Mouse (Mus musculus): ENCODE measurements around the gene Plekhg1. TPM values are rescaled to one million over a fixed set of nuclear protein-coding genes. Genes with fewer than 3 reads are reported as not detected.

Gene Plekhg1
- total and polyA plus RNA-seq, 3 experiments = 0.60 to 0.97 (median 0.68) TPM

GRCm38 (mm10) chr10:3693699-3694280 lies 46.4 kb upstream of the Plekhg1 start:
- in situ Hi-C loops (cut with MboI; ENCODE audit: low pct_ligation_motif_present, low pct_unique_long_range_greater_than_20kb, low sequenced_read_pairs) (no loop called here), dilution Hi-C loops (cut with MboI; ENCODE audit: extremely low pct_ligation_motif_present, extremely low pct_unique_long_range_greater_than_20kb, low sequenced_read_pairs) (no loop called here)
- Histone ChIP-seq H3K27ac (ENCODE audit: insufficient read depth, low read depth) (no peak overlapping the region), H3K79me2 (replicated peaks; ENCODE audit: control insufficient read depth, extremely low read depth, insufficient read depth, poor library complexity, severe bottlenecking) (no peaks in the 10 kb centered on the region), H3K4me3 (replicated peaks in 1 of 3; ENCODE audit: low read depth in 2 of 3, low read length in 2 of 3, poor library complexity in 1 of 3) (no peak overlapping the region), H3K4me2 (ENCODE audit: insufficient read depth, low read depth, poor library complexity, severe bottlenecking) (no peak overlapping the region), H3K27me3 (replicated peaks) (no peaks in the 10 kb centered on the region), H3K4me1 (ENCODE audit: control insufficient read depth in 1 of 2, insufficient read depth in 2 of 2) (no peaks in the 10 kb centered on the region), H3K9me3 (replicated peaks; ENCODE audit: low read length) (no peaks in the 10 kb centered on the region), H3K9ac (ENCODE audit: insufficient read depth, low read depth) (no peak overlapping the region), H3K36me3 (replicated peaks in 1 of 2; ENCODE audit: control insufficient read depth in 1 of 2, insufficient read depth in 1 of 2, low read length in 1 of 2) (no peaks in the 10 kb centered on the region)
- TF ChIP-seq RCOR1 (conservative IDR thresholded peaks at IDR 0.05; ENCODE audit: low read depth, low read length) (no peak), MAX (IDR thresholded peaks at IDR 0.05; ENCODE audit: low read length) (no peak), MXI1 (IDR thresholded peaks at IDR 0.05; ENCODE audit: low read depth, low read length) (no peak), POLR2A (IDR thresholded peaks at IDR 0.05; ENCODE audit: low read depth, low read length) (no peak), JUND (conservative IDR thresholded peaks at IDR 0.05; ENCODE audit: low read depth, low read length) (no peak), BHLHE40 (IDR thresholded peaks at IDR 0.05; ENCODE audit: low read depth, low read length) (no peak), MAFK (IDR thresholded peaks at IDR 0.05; ENCODE audit: insufficient replicate concordance, low read length) (no peak), MAZ (IDR thresholded peaks at IDR 0.05; ENCODE audit: low read depth, low read length) (no peak), MEF2A (IDR thresholded peaks at IDR 0.05; ENCODE audit: borderline replicate concordance, low read depth, low read length) (no peak), GABPA (IDR thresholded peaks at IDR 0.05; ENCODE audit: insufficient replicate concordance, low read depth, low read length) (no peak), HCFC1 (IDR thresholded peaks at IDR 0.05; ENCODE audit: low read depth, low read length) (no peak), UBTF (IDR thresholded peaks at IDR 0.05; ENCODE audit: low read depth, low read length) (no peak), MYC (IDR thresholded peaks at IDR 0.05; ENCODE audit: low read depth, low read length) (no peak), PAX5 (IDR thresholded peaks at IDR 0.05; ENCODE audit: low read length) (no peak), ZNF384 (IDR thresholded peaks at IDR 0.05; ENCODE audit: low read depth, low read length) (no peak), CTCF (conservative IDR thresholded peaks at IDR 0.05 in 1 of 2, IDR thresholded peaks at IDR 0.05 in 1 of 2; ENCODE audit: low read depth in 2 of 2, low read length in 2 of 2) (no peak)
- no peak for DNase-seq (ENCODE audit: extremely low read depth)

GRCm38 (mm10) chr10:3695332-3695905 lies 44.7 kb upstream of the Plekhg1 start:
- no peaks in the 10 kb centered on the region for H3K4me1 ChIP-seq (ENCODE audit: control insufficient read depth in 1 of 2, insufficient read depth in 2 of 2)
- no peak overlapping the region for H3K4me3 ChIP-seq (replicated peaks in 1 of 3; ENCODE audit: low read depth in 2 of 3, low read length in 2 of 3, poor library complexity in 1 of 3)
- in situ Hi-C loops (cut with MboI; ENCODE audit: low pct_ligation_motif_present, low pct_unique_long_range_greater_than_20kb, low sequenced_read_pairs) (no loop called here), dilution Hi-C loops (cut with MboI; ENCODE audit: extremely low pct_ligation_motif_present, extremely low pct_unique_long_range_greater_than_20kb, low sequenced_read_pairs) (no loop called here)
- H3K9ac ChIP-seq (ENCODE audit: insufficient read depth, low read depth) = no peak overlapping the region
- H3K36me3 ChIP-seq (replicated peaks in 1 of 2; ENCODE audit: control insufficient read depth in 1 of 2, insufficient read depth in 1 of 2, low read length in 1 of 2) = no peaks in the 10 kb centered on the region
- H3K79me2 ChIP-seq (replicated peaks; ENCODE audit: control insufficient read depth, extremely low read depth, insufficient read depth, poor library complexity, severe bottlenecking) = no peaks in the 10 kb centered on the region
- no peak overlapping the region for H3K27ac ChIP-seq (ENCODE audit: insufficient read depth, low read depth)
- no peaks in the 10 kb centered on the region for H3K27me3 ChIP-seq (replicated peaks)
- TF ChIP-seq KAT2A (IDR thresholded peaks at IDR 0.05; ENCODE audit: insufficient replicate concordance, low read length) (no peak), ZKSCAN1 (IDR thresholded peaks at IDR 0.05; ENCODE audit: borderline replicate concordance, low read depth, low read length) (no peak), MAZ (IDR thresholded peaks at IDR 0.05; ENCODE audit: low read depth, low read length) (no peak), SIN3A (IDR thresholded peaks at IDR 0.05; ENCODE audit: low read length) (no peak), CHD2 (IDR thresholded peaks at IDR 0.05; ENCODE audit: low read length) (no peak), RAD21 (IDR thresholded peaks at IDR 0.05; ENCODE audit: low read depth, low read length) (no peak), TBP (conservative IDR thresholded peaks at IDR 0.05; ENCODE audit: low read depth, low read length) (no peak), ZC3H11A (IDR thresholded peaks at IDR 0.05; ENCODE audit: low read depth, low read length) (no peak), UBTF (IDR thresholded peaks at IDR 0.05; ENCODE audit: low read depth, low read length) (no peak), BHLHE40 (IDR thresholded peaks at IDR 0.05; ENCODE audit: low read depth, low read length) (no peak), NELFE (IDR thresholded peaks at IDR 0.05; ENCODE audit: low read depth, low read length) (no peak), CTCF (conservative IDR thresholded peaks at IDR 0.05 in 1 of 2, IDR thresholded peaks at IDR 0.05 in 1 of 2; ENCODE audit: low read depth in 2 of 2, low read length in 2 of 2) (no peak), ZMIZ1 (IDR thresholded peaks at IDR 0.05; ENCODE audit: low read depth, low read length) (no peak), GABPA (IDR thresholded peaks at IDR 0.05; ENCODE audit: insufficient replicate concordance, low read depth, low read length) (no peak), ZNF384 (IDR thresholded peaks at IDR 0.05; ENCODE audit: low read depth, low read length) (no peak), MAX (IDR thresholded peaks at IDR 0.05; ENCODE audit: low read length) (no peak)
- no peak for DNase-seq (ENCODE audit: extremely low read depth)
- no peak overlapping the region for H3K4me2 ChIP-seq (ENCODE audit: insufficient read depth, low read depth, poor library complexity, severe bottlenecking)
- no peaks in the 10 kb centered on the region for H3K9me3 ChIP-seq (replicated peaks; ENCODE audit: low read length)
